Mouse (Mus musculus) c-Kit-positive CD71-positive TER-119-negative erythroid progenitor cells, embryonic 14.5 days (primary cell): ENCODE measurements around the gene Angpt4.
A peak's percentile ranks its signal among the peaks of the same experiment; 100 is the strongest.

Experiments
- DNase-seq: peaks from one replicate; pipeline ENCODE4 v3.0.0-alpha.2; 2013; ENCODE audit warnings: low read depth

Gene Angpt4

DNA sequence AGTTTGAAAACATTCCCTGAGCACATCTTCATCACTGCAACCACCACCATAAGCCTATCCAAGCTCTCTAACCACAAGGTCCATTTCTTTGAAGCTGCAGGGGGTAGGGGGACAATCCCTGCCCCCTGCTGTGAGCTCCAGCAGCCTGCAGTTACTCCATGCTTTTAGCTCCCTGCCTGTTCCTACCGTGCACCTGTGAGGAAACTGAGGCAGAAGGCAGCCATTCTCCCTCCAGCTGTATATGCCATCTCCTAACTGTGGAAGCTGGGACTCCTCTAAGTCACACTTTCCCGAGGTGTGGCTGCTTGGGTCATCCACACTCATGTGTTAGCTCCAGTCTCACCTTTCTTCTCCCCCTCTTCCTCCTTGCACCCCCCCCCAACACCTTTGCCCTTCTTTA, 4.1 kb downstream of the Angpt4 start:
- no peak for DNase-seq

DNA sequence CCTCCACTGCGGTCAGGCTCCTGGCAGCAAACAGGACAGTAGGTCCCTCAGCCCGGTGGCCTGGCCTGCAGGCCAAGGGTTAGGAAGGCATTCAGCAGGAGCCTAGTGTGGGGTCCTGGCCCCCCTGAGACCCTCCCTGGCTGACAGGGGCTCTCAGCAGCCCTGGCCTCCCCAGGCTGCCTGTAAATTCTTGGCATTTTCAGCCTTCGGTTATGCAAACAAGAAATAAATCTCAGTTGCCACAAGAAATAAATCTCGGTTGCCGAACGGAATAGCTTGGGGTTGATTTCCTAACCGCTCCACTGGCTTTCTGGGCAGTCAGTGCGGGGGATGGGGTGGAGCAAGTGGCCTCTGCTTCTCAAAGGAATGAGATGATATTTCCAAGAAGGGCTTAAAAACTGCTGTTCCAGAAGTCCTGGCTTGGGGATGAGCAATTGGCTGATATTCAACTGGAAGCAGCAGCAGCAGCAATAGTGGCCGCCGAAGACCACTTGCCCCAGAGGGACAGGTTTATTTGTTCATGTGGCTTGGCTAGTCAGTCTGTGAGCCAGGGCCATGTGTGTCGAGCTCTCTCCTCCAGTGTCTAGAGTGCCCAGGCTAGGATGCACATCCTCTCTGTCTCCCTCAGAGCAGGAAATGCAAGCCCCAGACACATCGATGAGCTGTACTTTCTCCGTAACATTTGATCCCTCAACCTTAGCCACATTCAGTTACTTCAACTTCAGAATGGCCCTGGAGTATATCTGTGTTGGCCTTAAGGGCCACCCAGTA, 5.2 kb downstream of the Angpt4 start:
- DNase-seq, result no peak

DNA sequence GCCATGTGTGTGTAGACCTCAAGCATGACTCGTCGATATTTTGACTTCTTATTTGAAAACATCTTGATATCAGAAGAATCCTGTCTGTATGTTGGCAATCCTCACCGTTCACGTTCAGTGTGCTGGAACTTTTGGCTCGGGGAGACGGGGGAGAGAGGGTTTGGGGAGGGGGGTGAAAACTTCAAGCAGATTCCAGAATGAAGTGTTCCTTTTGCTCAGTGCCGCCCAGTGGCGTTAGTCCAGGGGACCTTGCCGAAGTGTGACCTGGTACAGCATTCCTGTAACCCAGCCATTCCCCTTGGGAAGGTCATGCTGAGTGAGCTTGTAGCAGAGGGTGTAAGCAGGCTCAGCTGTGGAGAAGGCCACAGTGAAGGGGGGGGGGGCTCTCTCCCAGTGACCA, 8.1 kb downstream of the Angpt4 start:
- DNase-seq, result no peak

DNA sequence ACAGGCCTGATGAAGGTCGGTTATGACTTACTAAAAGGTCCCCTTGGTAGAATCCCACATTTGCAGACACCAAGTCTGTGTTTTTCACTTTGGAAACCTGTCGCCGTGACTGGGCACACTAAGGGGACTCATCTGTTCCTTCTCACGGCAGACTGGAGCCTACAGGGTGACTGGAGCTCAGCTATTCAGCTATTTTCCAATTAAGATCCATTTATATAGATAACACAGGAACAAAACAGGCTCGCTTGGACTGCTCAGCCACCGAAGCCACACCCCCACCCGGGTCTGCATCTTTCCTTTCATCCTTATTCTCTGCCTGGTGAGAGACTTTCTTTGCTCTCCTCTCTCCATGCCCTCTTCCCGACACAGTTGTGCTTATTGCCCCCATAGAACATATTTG, 10.1 kb downstream of the Angpt4 start:
- DNase-seq, result no peak

DNA sequence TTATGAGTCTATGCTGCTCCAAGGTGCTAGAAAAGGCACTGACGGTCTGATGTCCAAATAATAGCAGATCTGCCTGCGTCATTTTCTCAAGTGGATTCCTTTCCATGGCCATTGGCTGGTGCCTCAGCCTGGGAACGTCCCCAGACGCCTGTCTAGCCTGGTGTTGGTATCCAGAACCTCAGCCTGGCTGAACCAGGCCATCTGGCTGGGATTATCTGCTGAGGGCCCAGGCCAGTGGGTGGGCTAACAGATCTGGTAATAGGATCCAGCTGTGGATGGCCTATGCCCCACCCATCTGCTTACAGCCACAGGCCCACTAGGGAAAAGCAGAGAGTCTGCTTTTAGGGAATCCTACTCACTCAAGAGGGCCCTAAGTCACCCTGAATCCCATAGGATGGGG, 10.6 kb downstream of the Angpt4 start:
- no peak for DNase-seq

DNA sequence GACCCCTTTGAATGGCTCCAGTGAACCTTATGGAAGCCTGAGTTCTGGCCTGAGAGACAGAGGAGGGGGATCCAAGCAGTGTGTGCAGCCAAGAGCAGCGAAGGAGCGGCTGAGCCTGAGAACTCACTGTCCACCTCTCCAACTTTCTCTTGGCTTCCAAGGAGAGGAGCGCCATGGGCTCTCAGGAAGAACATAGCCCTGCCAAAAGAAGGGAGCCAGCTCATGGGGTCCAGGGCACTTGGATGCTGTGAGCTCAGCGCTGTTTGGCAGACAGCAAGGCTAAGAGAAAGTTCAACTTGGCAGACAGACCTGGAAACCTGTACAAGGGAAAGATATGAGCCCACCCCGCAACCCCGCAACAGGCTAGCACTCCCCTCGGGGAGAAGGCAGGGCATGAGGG, 13.3 kb downstream of the Angpt4 start:
- DNase-seq, result no peak

DNA sequence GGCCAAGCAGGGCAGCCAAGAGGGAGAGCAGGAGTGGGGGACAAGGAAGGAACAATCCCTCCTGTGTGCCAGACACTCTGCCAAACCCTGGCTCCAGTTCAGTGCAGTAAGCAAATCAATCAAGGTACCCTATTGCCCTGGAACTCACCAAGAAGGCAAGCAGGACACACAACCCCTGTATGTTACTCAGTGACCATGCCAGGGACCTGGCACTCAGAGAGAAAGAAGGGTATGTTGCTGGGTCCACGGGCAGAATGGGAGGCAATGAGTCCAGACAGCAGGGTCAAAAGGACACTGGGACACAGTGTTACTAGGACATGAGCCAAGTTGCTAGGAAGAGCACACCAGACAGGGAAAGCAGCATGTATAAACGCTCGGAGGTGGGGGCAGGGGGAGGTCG, 14.7 kb downstream of the Angpt4 start:
- DNase-seq, result no peak

DNA sequence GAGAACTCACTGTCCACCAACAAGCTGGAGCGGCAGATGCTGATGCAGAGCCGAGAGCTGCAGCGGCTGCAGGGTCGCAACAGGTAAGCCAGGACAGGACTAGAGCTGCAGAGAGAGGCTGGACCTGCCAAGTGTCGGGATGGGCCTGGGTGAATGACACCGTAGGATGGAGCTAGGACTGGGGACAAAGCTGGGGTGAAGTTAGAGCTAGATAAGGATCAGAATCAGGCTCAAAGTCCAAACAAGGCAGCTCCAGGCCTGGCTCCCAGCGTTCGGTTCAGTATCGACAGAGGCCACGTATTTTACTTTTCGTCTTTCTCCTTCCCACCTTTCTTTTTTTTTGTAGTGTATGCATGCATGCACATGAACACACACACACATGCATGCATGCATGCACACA, 16.1 kb downstream of the Angpt4 start:
- DNase-seq, result no peak

DNA sequence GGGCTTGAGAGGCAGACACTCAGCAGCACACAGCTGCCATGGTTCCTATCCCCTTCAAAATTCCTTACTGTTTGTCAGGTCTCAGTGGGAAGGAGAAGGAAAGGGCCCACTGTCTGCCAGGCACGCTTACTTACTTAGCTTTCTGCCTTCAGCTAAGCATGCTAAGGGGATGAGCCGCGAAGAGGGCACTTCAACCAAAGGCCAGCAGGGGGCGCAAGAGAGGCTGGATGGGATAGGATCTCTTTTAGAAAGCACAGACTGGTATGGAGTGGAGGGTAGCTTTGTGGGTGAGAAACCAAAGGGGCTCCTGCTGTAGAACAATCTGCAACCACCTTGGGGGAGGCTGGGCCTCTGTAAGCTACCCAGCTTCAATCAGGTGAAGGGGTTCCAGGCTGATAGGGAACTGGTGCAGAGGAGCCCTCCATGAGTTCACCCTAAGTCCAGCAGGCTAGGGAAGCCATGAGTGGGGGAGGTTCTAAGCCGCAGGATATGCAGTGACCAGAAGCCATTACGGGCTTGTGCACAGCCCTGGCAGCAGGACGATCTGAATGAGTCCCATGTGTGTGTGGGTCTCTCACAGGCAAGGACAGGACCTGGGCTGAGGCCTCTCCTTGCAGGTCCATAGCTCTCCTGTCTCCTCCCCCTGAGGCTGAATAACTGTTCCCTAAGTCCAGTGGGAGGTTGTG, 19.5 kb downstream of the Angpt4 start:
- peak; percentile 46 for DNase-seq

DNA sequence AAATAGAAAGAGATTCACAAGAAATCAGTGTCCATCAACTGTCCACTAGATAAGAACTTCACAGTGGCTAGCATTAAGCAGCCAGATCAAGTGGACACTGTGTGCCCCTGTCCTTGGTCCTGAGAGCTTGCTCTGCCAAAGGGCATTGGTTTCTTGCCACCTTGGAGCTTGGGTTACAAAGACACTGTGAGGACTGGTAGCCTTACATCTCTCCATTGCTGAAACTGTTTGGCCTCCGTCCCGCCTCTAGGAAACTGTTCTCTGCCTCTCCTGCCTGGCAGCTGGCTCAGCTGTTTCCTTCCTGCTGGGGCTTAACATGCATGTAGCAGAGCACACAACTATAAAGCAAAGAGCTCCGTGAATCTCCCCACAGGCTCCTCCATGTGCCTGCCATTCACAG, 26.9 kb downstream of the Angpt4 start:
- no peak for DNase-seq

DNA sequence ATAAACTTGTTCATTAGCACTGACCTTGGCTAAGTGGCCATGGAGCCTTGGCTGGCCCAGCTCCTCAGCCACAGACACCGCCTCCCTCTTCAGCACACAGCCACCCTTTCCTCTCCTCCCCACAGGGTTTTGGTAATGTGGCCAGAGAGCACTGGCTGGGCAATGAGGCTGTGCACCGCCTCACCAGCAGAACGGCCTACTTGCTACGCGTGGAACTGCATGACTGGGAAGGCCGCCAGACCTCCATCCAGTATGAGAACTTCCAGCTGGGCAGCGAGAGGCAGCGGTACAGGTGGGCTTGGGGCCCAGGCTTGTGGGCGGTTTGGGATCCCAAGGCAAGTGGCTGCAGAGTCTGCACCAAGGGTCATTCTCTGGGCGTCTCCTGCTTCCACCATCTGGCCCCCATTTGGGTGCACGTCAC, 27.8 kb downstream of the Angpt4 start:
- DNase-seq, result no peak

DNA sequence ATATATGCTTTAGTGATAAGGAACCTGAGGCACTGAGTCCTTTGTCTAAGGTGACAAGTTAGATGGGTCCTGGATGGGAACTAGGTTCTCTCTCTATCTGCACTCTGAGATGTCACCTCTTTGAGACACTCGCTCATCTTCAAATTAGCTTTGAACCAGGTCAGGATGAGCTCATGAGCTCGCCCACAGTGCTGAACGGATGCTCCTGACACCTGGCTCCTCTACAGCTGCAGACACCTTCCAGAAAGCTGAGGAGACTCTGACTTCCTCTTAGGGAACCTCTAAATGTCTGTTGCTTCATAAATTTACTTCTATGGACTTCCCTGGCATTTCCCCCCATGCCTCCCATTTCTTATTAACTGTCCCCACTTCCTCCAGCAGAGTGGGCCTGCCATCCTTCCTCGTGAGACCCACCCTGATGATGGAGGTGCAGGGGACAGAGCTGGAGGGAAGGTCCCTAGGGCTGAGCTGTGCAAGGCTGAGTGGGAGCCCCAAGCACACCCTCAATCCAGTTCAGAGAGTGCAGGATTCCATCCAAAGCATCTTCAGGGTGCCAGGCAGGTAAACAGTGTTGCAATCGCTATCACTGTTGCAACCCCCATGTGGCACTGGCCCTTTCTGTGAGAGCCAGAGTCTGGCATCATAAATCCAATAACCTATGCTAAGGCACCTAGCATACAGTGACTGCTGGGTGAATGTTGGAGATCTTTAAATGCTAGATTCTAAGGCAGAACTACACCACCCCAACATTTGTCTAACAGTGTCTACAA, 28.8 kb downstream of the Angpt4 start:
- DNase-seq, result no peak

DNA sequence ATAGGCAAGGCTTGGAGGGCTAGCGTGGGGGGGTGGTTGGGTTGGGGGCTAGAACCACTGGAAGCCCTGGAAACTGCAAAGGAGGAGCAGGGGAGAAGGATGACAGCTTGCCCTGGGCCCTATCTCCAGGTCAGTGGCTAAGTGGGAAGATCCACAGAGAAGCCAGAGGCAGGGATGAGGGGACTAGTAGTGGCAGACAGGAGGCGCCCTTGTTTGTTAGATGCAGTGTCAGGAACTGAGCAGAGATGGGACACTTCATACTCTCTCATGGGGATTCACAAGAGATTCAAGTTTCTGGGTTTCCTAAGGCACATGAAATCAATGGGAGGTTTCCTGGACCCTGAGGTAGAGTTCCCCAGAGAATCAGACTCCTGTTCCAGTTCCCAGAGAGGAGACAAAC, 30.3 kb downstream of the Angpt4 start:
- no peak for DNase-seq

DNA sequence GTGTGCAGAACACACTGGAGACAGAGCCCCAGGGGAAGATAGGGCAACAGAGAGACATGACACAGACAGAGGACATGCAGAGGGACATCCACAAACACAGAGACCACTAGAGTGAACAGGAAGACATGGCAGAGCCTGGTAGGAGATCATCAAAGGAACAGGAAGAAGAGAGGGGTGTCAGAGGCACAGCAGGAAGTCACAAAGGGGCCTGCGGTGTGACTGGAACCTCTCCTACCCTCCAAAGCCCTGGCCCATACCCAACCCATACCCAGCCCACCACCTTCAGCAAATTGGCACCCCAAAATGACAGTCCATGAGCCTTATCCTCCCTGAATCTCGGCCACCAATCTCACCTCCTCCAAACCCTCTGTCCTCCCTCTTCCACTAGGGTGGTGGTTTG, 33.1 kb downstream of the Angpt4 start:
- no peak for DNase-seq

DNA sequence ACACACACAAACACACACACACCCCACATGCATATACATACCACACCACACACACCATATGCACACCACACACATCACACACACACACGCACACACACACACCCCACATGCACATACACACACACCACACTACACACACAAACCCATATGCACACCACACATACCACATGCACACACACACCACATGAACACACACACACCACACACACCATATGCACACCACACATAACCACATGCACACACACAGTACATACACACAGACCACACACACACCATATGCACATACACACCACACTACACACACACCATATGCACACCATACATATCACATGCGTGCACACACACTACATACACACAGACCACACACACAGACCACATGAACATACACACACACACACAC, 36.6 kb downstream of the Angpt4 start:
- no peak for DNase-seq

DNA sequence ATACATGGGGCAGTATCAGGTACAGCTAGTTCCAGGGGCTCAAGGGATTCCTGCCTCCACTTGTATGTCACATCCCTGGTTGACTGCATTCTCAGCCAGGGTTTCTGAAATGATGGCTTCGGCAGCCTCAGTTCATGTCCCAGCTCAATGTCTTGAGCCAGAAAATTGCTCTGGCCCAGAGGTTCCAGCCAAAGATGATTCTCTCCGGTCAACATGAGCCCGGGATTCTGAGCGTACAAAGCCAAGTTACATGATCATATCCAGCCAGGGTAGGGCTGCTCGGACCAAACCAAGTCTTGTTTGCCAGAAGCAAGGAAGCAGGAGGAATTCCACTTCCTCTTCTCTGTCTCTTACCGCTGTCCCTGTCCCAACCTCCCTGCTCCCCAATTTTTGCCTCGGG, 37.3 kb downstream of the Angpt4 start:
- DNase-seq, result no peak

DNA sequence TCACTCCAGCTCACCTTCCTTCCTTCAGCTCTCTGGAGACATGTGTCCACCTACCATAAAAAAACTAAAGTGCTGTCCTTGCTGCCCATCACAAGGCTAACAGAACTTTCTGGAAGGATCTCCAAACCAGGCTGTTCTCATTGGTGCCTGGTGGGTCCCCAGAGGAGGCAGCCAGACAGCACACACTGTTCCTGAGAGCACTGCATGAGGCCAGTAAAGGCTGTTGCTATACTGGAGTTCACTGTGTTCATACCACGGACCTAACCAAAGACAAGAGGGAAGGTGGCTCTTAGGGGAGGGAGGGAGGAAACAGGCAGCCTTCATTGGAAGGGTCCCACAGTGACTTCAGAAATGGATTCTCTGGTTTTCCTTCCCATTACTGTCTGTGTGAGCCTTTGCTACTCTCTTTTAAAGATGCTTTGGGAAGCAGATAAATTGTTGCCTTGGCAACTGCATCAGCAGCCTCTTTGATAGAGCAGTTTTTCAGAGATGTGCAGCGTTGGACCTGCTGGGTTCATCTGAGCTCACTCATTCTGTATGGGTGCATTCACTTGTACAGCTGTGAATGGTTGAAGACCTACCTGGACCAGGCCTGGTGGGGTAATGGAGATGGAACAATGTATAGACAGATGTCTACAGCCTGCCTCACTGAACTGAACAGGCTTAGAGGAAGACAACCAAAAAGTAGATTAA, 38.2 kb downstream of the Angpt4 start:
- no peak for DNase-seq

DNA sequence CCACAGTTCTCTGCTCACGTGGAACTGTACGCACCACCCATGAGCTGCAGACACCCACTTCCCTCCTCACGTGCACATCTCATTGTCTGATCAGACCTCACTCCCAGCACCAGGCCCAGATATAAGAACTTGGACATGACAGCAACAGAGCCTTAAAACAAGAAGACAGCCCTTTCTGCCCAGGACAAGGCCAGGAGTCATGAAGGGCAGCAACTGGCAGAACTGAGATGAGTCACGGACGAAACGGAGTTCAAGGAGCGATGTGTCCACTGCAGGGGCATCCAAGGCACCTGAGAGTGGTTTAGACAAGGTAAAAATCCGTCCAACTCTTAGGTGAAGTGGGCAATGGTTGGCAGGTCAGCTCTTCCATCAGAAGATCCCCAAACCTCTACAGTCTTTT, 42.7 kb downstream of the Angpt4 start:
- DNase-seq, result no peak

DNA sequence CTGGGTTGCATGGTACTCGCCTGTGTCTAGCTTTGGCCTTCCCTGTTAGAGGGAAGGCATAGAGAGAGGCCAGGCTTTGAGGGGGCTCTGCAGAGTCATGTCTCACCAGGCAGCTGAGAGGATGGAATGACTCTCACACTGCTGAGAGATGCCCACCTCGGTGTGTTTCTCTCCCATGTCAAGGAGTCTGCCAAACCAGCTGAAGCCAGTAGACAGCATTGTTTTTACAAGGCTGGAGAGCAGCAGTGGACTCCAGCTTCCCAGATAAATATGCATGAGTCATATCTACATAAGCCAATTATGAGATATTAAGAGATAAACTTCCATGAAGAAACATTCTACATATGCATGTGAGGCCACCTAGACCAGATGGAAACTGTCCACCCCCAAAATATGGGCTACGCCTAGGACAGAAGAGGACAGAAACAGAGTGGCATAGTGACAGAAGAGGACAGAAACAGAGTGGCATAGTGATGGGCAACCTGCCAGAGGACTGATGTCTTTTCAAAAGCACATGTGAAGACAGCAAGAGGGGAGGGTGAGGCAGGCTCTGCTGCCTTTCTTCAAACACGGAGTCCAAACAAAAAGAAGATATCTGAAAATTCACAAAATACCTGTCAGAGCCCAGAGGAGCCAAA, 45.6 kb downstream of the Angpt4 start:
- DNase-seq, result no peak

DNA sequence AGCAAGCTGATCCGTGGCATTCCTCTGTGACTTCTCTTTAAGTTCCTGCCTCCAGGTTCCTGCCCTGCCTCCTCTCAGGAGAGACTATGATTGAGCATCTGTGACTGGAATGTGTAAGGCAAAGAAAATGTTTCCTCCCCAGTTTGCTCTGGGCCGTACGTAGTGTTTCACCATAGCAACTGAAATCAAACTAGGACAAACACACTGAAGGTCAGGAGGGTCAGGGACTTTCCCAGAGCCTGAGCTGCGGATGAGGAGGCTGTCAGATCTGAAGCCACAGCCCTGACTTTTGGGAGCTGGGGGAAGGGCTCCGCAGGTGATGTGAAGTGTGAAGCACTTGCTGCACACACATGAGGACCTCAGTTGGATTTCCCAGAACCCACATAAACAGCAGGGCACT, 48.3 kb downstream of the Angpt4 start:
- DNase-seq, result no peak

DNA sequence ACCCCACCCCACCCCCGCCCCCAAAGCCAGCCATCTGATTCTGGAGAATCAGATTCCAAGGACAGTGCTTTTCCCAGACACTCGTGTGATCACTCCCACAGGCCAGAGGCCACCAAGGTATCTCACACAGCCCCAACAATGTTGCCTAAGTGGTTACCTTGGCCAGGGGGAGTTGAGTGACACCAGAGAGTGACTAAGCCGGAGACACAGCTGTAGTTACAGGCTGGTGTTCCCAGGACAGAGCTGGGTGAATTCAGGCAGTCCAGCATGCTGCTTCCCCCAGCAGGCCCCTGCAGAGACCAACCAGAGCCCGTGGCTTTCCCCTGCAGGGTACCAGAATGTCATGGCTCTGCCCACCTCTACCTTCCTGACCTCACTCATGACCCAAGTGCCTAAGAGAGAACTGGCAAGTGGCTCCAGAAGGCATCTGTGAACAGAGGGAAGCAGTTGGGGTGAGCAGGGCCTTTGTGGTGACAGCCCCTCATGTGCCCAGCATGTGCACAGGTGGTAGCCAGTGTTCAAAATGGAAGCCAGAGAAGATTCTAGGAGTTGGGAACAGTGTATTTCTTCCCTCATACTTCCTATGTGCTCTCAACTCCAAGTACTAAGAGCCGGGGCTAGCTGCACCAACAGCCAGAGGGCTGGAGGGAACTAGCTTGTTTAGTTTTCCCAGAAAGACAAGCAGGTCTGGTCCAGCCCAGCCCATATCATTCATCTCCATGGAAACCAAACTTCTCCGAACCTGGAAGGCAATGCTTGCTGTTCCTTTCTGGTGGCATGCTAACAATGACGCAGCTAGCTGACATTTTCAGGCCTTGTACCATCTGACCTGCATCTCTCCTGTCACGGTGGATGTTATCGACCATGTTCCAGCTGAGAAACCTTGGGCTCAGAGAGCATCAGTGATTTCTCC, 50.5 kb downstream of the Angpt4 start:
- DNase-seq, result no peak
